Mouse (Mus musculus): ENCODE measurements around the gene Cab39.

DNA sequence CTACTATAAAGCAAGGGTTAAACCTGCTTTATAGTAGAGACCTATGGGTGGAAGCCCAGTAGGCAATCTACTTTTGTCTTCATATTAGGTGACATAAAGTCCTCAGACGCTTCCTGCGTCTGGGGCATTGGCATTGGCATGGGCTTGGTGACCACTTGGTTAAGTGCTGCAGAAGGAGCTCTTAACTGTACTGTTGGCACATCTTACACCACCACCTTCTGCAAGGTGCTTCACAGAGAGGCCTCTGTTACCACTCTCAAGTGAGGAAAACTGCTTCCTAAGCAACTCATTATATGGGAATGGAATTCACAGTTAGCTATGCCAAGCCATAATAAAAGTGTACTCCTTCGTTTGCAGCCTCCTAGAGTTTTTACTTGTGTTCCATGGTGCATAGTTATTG is 31.7 kb downstream of the Cab39 start:
- TF ChIP-seq TAL1 (IDR thresholded peaks at IDR 0.05; ENCODE audit: low read length) (no peak), GATA1 (IDR thresholded peaks at IDR 0.05; ENCODE audit: low read length) (no peak)
